Mouse (Mus musculus) kidney, postnatal 10 days (tissue): Measurements from ENCODE around the gene Ssmem1.
A peak's percentile ranks its signal among the peaks of the same experiment; 100 is the strongest.

Experiments
- DNase-seq: peaks from one replicate; pipeline ENCODE4 v3.0.0; 2021; ENCODE audit warnings: mixed read lengths

Gene Ssmem1

GRCm38 (mm10) chr6:30509265-30510239 is at the start of gene Ssmem1, which contains the start of gene Tmem209:
Ssmem1 (plus strand) TSS chr6:30509849.
Tmem209 (minus strand) TSS chr6:30509783.
- DNase-seq = peak; percentile 100

- DNase-seq = peak; percentile 77
Measured at GRCm38 (mm10) chr6:30460750-30461446, 48.8 kb upstream of the Ssmem1 start.

GRCm38 (mm10) chr6:30461755-30462344 is 47.8 kb upstream of the Ssmem1 start:
- DNase-seq = no peak

- DNase-seq = peak; percentile 19
Measured at GRCm38 (mm10) chr6:30462822-30463221, 46.8 kb upstream of the Ssmem1 start.

- no peak for DNase-seq
Measured at GRCm38 (mm10) chr6:30465586-30465985, 44.1 kb upstream of the Ssmem1 start.

- DNase-seq = no peak
Measured at GRCm38 (mm10) chr6:30468058-30468457, 41.6 kb upstream of the Ssmem1 start.

- DNase-seq = peak; percentile 81
Measured at GRCm38 (mm10) chr6:30468684-30469083, 41.0 kb upstream of the Ssmem1 start.

GRCm38 (mm10) chr6:30469370-30469769 is 40.3 kb upstream of the Ssmem1 start:
- DNase-seq = peak; percentile 49

- no peak for DNase-seq
Measured at GRCm38 (mm10) chr6:30471706-30472105, 37.9 kb upstream of the Ssmem1 start.

- no peak for DNase-seq
Measured at GRCm38 (mm10) chr6:30476025-30476765, 33.5 kb upstream of the Ssmem1 start.

GRCm38 (mm10) chr6:30477210-30477714 is 32.4 kb upstream of the Ssmem1 start:
- DNase-seq = no peak

- no peak for DNase-seq
Measured at GRCm38 (mm10) chr6:30477784-30478183, 31.9 kb upstream of the Ssmem1 start.

GRCm38 (mm10) chr6:30479418-30479817 is 30.2 kb upstream of the Ssmem1 start:
- DNase-seq = no peak

- DNase-seq = no peak
Measured at GRCm38 (mm10) chr6:30482908-30483307, 26.7 kb upstream of the Ssmem1 start.

GRCm38 (mm10) chr6:30486504-30486903 is 23.1 kb upstream of the Ssmem1 start:
- DNase-seq = no peak

GRCm38 (mm10) chr6:30499049-30499448 is 10.6 kb upstream of the Ssmem1 start:
- no peak for DNase-seq

GRCm38 (mm10) chr6:30508824-30509223 is 825 bp upstream of the Ssmem1 start:
- no peak for DNase-seq

GRCm38 (mm10) chr6:30510291-30510690 is 642 bp downstream of the Ssmem1 start:
- peak; percentile 22 for DNase-seq

- DNase-seq = no peak
Measured at GRCm38 (mm10) chr6:30514242-30514641, 4.6 kb downstream of the Ssmem1 start.

- no peak for DNase-seq
Measured at GRCm38 (mm10) chr6:30520400-30520799, 10.8 kb downstream of the Ssmem1 start.

- no peak for DNase-seq
Measured at GRCm38 (mm10) chr6:30525456-30526332, 16.0 kb downstream of the Ssmem1 start.
